Mouse (Mus musculus) kidney, adult 2 months (tissue): ENCODE measurements around the gene Skida1. TPM values are rescaled to one million over a fixed set of nuclear protein-coding genes. Genes with fewer than 3 reads are reported as not detected.

Experiments used
- DNase-seq: peaks from one replicate; pipeline ENCODE4 v3.0.0; 2021
- H3K27ac ChIP-seq: fragments of 200-500 bp; 2 replicates; pipeline ENCODE4 v1.5.1; 2012; ENCODE audit warnings: low read depth, low read length, control low read depth, inconsistent platforms; ENCODE audit not compliant: insufficient read depth
- H3K27me3 ChIP-seq: fragments of 200-500 bp; replicated peaks from 2 replicates; pipeline ENCODE4 v1.6.1; 2012; ENCODE audit warnings: mild to moderate bottlenecking, moderate library complexity, low read length, inconsistent platforms; ENCODE audit not compliant: control insufficient read depth, insufficient read depth
- H3K36me3 ChIP-seq: fragments of 200-500 bp; 2 replicates; pipeline ENCODE4 v1.6.1; 2012; ENCODE audit warnings: mild to moderate bottlenecking, moderate library complexity, low read length, inconsistent platforms; ENCODE audit not compliant: control insufficient read depth, insufficient read depth
- H3K4me1 ChIP-seq: fragments of 200-500 bp; 2 replicates; pipeline ENCODE4 v1.6.1; 2011; ENCODE audit warnings: low read length; ENCODE audit not compliant: control insufficient read depth, insufficient read depth
- H3K4me3 ChIP-seq: fragments of 200-500 bp; 2 replicates; pipeline ENCODE4 v1.5.1; 2011; ENCODE audit warnings: mild to moderate bottlenecking, low read depth, low read length, control low read depth; ENCODE audit not compliant: insufficient read depth
- CTCF ChIP-seq: fragments of 200-500 bp; conservative IDR thresholded peaks from 2 replicates; pipeline ENCODE4 v1.5.1; 2011; ENCODE audit warnings: low read depth, mild to moderate bottlenecking, control low read depth, low read length, moderate library complexity, mixed read lengths; ENCODE audit not compliant: insufficient read depth, insufficient read length
- POLR2A ChIP-seq: fragments of 200-500 bp; IDR thresholded peaks from one replicate; pipeline ENCODE4 v1.6.1; 2011; ENCODE audit warnings: low read depth, low read length, control low read depth
- whole genome bisulfite sequencing: fragments of 180-500 bp; shearing (Covaris S2); methylation state at CpG from one replicate; pipeline ENCODE4 v1.1.7; 2018; 5-methylcytosine and 5-hydroxymethylcytosine counted together
- polyA plus RNA-seq: library from polyadenylated mRNA; depleted of rRNA; stranded (reverse); fragments of >200 nt; gene quantifications from 2 replicates; pipeline ENCODE4 v1.2.3, GENCODE M21; 2012

Skida1 gene
- polyA plus RNA-seq, 1 experiment, result 2.4 TPM

DNA sequence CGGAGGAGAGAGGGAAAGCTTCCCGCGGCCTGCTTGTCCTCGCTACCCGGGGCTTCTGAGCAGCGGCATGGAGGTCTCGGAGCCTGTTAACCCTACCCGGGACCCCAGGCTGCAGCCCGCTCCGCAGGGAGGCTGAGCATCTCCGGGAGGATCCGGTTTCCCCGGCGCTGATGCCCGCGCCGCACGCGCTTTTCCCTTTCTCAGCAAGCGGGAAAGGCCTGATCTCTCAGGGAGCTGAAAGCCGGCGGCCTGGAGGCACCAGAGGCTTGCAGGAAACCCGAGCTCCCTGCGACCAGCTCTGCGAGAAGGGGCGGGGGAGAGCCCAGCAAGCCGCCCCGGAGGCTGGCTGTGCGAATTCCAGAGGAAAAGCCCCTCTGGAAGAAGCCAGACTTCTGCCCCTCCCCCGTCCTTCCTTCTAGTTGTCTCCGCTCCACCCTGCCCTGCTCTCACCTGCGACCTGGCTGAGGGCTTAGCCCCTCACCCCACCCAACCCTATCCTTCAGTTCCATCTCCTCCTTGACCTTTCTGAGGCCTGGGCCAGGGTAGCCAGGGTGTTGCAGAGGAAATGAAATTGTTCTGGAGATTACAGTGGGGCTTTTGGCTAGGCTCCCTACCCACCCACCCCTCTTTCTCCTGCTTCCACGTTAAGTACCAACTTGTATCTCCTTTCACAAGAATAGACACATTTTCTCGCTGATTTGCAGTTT is 16.9 kb downstream of the Skida1 start:
- Histone ChIP-seq H3K4me1 (peaks cover 11% of the 10 kb centered on the region; the same call in 1 of the 2 replicates), H3K27me3 (no peaks in the 10 kb centered on the region), H3K4me3 (peak overlapping the region; percentile 31), H3K27ac (peak overlapping the region; percentile 56), H3K36me3 (no peaks in the 10 kb centered on the region)
- TF ChIP-seq POLR2A, result no peak
- TF ChIP-seq CTCF, result no peak
- peak; percentile 72 for DNase-seq
- 13% methylated on average over 34 of the region's 34 CpGs for WGBS

DNA sequence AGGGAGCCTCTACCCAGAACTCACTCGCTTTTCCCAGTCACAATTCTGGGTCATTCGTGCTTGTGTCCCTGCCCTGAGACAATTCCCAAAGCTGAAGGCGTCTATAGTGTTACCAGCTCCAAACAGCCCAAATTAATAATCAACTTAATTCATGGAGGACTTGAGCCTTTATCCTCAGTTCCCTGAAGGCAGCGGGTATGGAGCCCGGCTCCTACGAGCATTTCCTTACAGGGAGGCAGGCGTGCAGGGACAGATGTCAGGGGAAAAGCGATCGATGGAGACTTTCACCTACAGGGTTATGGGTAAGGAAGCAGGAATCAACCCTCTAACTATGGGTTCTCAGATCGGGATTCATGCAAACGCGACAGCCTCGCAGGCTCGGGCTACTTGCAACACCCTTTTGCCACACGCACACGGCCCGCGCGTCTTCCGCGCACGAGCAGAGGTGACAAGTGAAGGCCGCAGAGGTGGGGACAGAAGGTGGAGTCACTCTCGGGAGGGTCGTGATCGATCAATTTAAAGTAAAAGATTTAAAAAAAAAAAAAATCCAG is 17.5 kb downstream of the Skida1 start:
- H3K36me3 ChIP-seq, result no peaks in the 10 kb centered on the region
- peak overlapping the region; percentile 27 for H3K27ac ChIP-seq
- peaks cover 11% of the 10 kb centered on the region; the same call in 1 of the 2 replicates for H3K4me1 ChIP-seq
- H3K4me3 ChIP-seq, result peak overlapping the region; percentile 31
- DNase-seq, result peak; percentile 70
- H3K27me3 ChIP-seq, result no peaks in the 10 kb centered on the region
- TF ChIP-seq POLR2A, result no peak
- no peak for TF ChIP-seq CTCF
- WGBS, result 19% methylated on average over 26 of the region's 26 CpGs

- no peak for DNase-seq
- H3K36me3 ChIP-seq, result no peaks in the 10 kb centered on the region
- H3K4me1 ChIP-seq, result peaks cover 11% of the 10 kb centered on the region; the same call in 1 of the 2 replicates
- no peaks in the 10 kb centered on the region for H3K27me3 ChIP-seq
- no peak overlapping the region for H3K27ac ChIP-seq
- 83% methylated on average over 8 of the region's 8 CpGs for WGBS
- no peak overlapping the region for H3K4me3 ChIP-seq
- TF ChIP-seq POLR2A, result no peak
These were observed 18.3 kb downstream of the Skida1 start for GRCm38 (mm10) chr2:18030581-18030980.

DNA sequence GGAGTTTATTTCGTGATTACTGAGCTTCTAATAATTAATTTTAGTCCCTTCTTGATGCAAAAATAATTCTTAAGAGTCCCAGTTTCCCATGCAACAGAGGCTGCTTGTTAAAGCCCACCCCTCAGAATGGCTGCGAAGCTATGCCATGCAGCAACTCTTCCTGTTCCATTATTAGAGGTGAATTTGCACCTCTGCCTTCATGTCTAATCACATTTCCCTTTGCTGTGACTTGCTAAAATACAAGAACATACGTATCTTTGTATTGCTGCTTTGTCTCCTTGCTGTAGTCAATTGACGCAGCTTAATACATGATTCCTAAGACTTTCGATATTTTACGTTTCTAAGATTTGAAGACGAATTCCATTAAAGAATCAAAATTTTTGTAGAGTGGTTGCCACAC is 19.2 kb downstream of the Skida1 start:
- Histone ChIP-seq H3K4me3 (no peak overlapping the region), H3K4me1 (peaks cover 10% of the 10 kb centered on the region; the same call in 1 of the 2 replicates), H3K27me3 (no peaks in the 10 kb centered on the region), H3K27ac (no peak overlapping the region), H3K36me3 (no peaks in the 10 kb centered on the region)
- WGBS, result 92% methylated on average over 7 of the region's 7 CpGs
- TF ChIP-seq POLR2A (no peak), CTCF (no peak)
- DNase-seq, result no peak

DNA sequence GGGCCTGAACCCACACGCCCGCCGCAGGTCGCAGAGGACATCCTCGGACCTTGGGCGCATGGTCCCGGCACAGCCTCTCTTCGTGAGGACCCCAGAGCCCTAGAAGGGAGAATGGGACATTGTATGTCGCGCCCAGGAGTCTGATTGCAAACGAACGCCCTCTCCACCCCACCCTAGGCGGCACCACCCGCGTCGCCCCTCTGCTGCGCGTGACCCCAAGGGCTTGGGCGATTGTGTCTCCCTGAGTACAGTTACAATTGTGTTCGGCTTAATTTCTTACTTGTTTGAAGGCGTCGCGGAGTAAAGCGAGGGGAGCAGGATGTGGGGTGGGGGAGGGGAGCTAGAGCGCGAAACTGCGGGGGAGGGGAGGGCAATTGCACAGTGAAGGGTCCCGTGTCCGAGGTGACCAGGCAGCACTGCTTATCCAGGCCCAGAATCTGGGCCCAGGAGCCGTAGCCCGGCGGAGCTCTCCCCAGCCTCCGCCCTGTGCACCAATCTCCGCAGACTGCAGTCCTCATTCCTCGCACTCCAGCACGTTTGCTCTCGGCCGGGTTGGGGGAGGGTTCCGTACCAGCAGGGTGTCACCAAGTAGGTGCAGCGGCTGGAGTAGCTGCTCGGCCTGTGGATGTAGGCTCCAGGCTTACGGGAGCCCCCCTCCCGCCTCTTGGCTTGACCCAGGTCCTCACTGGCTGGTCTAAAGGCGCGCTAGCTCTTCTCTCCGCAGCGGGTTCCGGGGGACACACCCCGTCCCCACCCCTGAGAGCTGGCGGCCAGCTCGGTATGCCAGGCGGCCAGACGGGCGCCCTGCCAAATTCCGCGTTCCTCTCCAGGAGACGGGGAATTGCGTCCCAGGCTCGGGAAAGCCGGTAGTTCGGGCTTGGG is 20.5 kb downstream of the Skida1 start:
- Histone ChIP-seq H3K27me3 (no peaks in the 10 kb centered on the region), H3K27ac (peak overlapping the region; percentile 81), H3K4me1 (peaks cover 8% of the 10 kb centered on the region; the same call in 1 of the 2 replicates), H3K36me3 (no peaks in the 10 kb centered on the region), H3K4me3 (peak overlapping the region; percentile 59)
- DNase-seq, result peak; percentile 98
- WGBS, result under 1% methylated on average over 61 of the region's 61 CpGs
- no peak for TF ChIP-seq CTCF
- peak; percentile 71 for TF ChIP-seq POLR2A

DNA sequence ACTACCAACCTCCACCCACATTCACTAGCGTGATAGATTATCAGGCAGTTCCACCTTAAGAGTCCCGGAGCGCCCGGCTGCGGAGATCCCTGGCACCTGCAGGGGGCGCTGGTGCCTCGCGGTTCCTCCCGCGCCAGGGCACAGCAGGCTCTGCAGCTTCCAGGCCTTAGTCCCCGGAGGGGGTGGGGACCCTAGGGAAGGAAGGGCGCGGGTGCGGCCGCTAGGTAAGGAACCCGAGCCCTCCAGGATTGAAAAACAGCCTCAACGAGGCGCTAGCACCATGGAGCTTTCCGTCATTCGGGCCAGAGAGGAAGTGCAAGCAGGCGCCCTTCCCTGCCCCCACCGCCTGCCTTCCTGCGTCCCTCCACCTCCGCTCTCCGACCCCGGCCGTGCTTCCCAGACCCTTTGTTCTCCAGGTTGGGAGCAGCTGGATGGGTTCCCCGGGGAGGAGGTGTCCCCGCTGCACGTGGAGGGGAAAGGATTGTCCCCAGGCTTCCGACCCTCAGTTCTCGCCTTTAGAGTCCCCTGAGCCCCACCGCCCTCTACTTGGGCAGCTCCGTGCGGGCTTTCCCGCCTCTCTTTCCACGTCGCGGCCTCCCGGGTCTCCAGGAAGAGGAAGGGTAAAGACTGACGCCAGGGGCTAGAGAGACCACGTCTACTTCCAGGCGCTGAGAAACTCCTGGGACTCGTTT is 21.3 kb downstream of the Skida1 start:
- Histone ChIP-seq H3K36me3 (no peaks in the 10 kb centered on the region), H3K4me3 (peak overlapping the region; percentile 59), H3K4me1 (peaks cover 3% of the 10 kb centered on the region; the same call in 1 of the 2 replicates), H3K27ac (peak overlapping the region; percentile 81), H3K27me3 (no peaks in the 10 kb centered on the region)
- TF ChIP-seq CTCF (peak; percentile 75), POLR2A (no peak)
- DNase-seq, result peak; percentile 97
- under 1% methylated on average over 44 of the region's 44 CpGs for WGBS
